Mouse (Mus musculus): ENCODE measurements at regions not wholly inside any gene's neighbourhood (a gene's known extent, or its start where the extent isn't known, plus 50 kb on each side); places are given as distances from the start of the nearest gene placed in this dataset.

DNA sequence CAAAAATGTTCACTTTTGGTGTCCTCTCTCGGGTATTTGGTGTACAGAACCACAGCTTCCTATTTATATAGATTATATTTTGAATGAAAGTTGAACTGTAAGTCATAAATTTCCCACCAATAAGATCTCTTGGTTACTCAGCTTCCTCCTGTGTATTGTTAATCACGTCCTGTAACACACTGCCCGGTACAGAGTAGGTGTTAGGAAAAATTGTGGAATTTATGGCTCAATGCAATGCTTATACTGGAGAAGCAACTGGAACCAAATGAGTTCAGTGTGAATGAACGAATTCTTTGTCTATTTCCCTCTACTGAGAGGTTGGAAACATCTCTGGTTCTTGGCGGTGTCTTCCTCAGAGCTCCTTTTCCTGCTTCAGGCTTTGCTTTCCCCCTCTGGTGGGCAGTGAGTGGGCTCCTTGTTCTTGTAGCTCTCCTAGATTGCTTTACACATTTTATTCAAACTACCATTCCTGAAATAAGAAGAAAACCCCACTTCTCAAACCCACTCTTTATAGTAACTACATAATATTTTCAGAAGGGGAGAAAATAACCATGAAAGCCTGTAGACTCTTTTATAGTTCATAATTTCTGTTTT lies 264.4 kb downstream of the D3Ertd751e start:
- Histone ChIP-seq H3K4me3 (ENCODE audit: insufficient read depth, low read length) (no peak overlapping the region), H3K4me1 (ENCODE audit: control insufficient read depth, insufficient read depth, low read length) (no peaks in the 10 kb centered on the region), H3K27ac (ENCODE audit: insufficient read depth, low read length) (no peak overlapping the region)
- no peak for TF ChIP-seq POLR2A (IDR thresholded peaks at IDR 0.05; ENCODE audit: low read depth, low read length)
- TF ChIP-seq CTCF (IDR thresholded peaks at IDR 0.05; ENCODE audit: borderline replicate concordance, insufficient read depth, low read length) = no peak

DNA sequence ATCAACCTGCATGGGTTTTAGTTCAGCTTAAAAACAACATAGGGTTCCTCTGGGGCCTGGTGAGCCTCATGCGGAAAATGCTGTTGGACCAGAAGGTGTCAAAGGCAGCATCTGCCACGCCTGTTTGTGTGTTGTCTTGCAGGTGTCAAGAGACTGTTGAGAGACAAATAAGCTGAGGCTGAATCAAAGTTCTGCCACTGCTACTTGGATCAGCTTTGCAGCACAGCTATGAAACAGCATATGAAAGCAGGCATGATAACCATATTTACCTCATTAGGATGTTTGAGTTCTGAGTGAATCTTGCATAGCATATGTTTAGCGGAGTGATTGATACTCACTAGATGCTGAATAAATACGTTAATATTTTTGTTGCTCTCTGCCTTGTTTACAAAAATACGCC lies 280.8 kb downstream of the D3Ertd751e start:
- no peak overlapping the region for H3K27ac ChIP-seq (ENCODE audit: insufficient read depth, low read length)
- H3K4me1 ChIP-seq (ENCODE audit: control insufficient read depth, insufficient read depth, low read length) = no peaks in the 10 kb centered on the region; the same call in 1 of the 2 replicates
- TF ChIP-seq CTCF (IDR thresholded peaks at IDR 0.05; ENCODE audit: borderline replicate concordance, insufficient read depth, low read length) = no peak
- TF ChIP-seq POLR2A (IDR thresholded peaks at IDR 0.05; ENCODE audit: low read depth, low read length) = no peak
- H3K4me3 ChIP-seq (ENCODE audit: insufficient read depth, low read length) = no peak overlapping the region

DNA sequence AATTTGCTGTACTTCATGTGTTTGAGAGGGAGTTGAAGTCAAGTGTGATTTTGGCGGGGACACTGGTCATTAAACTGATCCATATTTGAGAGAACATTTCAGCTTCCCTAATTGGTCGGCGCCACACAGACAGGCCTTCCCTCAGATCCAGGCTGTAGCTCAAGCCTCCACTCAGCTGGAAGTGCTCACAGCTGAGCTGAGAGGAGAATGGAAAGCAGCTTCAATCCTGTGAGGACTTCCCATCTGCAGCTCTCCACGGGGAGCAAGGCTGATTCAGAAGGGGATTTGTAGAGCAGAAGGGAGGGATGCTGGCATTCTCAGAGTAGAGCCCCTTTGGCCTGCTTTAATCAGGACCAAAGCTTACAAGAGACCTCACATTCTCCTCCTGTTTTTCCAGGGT lies 297.2 kb downstream of the D3Ertd751e start:
- Histone ChIP-seq H3K27ac (ENCODE audit: insufficient read depth, low read length) (no peak overlapping the region), H3K4me3 (ENCODE audit: insufficient read depth, low read length) (no peak overlapping the region), H3K4me1 (ENCODE audit: control insufficient read depth, insufficient read depth, low read length) (peaks cover 4% of the 10 kb centered on the region; the same call in 1 of the 2 replicates)
- no peak for TF ChIP-seq POLR2A (IDR thresholded peaks at IDR 0.05; ENCODE audit: low read depth, low read length)
- no peak for TF ChIP-seq CTCF (IDR thresholded peaks at IDR 0.05; ENCODE audit: borderline replicate concordance, insufficient read depth, low read length)

DNA sequence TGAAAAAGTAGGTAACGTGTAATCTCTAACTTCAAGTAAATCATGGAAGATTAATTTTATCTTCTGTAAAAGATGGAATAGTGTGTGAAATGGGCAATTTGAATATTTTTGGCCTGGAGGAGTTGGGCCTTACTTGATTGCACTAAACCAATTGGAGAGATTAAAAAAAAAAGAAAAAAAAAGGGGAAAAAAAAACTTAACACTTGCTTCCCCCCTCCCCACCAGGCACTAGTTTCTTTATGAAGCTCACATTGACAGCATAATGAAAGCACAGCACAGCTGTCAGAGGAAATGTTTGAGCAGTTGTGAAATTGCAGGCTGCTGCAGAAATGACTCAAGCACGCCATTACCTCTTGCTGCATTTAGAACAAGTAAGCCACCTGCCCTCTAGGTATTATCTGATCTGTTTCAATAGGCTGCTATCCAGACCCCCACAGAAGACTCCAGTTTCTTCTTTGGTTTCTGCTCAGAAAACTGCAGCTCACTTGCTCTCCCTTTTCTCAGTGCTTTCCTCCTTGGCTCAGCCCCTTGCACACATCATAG lies 297.9 kb downstream of the D3Ertd751e start:
- TF ChIP-seq POLR2A (IDR thresholded peaks at IDR 0.05; ENCODE audit: low read depth, low read length) (no peak), CTCF (IDR thresholded peaks at IDR 0.05; ENCODE audit: borderline replicate concordance, insufficient read depth, low read length) (no peak)

DNA sequence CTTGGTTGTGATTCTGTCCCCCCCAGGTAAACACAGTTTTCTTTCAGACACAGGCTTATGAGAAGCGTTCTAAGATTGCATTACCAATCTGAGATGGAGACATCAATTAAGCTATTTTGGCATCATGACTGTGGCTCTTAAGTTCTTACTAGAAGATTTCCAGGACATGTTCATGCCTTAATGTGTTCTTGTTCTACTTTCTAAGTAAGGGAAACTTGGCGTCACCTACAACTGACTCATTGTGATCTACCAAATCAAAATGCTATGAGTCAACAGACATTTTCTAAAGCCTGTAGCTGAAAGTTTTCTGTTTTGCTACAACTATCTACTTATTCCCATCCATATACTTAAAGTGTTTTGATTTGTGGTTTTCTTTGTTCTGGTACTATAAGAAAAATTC lies 298.5 kb downstream of the D3Ertd751e start:
- H3K4me1 ChIP-seq (ENCODE audit: control insufficient read depth, insufficient read depth, low read length) = peaks cover 4% of the 10 kb centered on the region; the same call in 1 of the 2 replicates
- H3K27ac ChIP-seq (ENCODE audit: insufficient read depth, low read length) = no peak overlapping the region
- H3K4me3 ChIP-seq (ENCODE audit: insufficient read depth, low read length) = no peak overlapping the region
- TF ChIP-seq CTCF (IDR thresholded peaks at IDR 0.05; ENCODE audit: borderline replicate concordance, insufficient read depth, low read length) = no peak
- no peak for TF ChIP-seq POLR2A (IDR thresholded peaks at IDR 0.05; ENCODE audit: low read depth, low read length)

More for the DNA sequence above, 297.9 kb downstream of the D3Ertd751e start:
- Histone ChIP-seq H3K4me1 (ENCODE audit: control insufficient read depth, insufficient read depth, low read length) (peaks cover 4% of the 10 kb centered on the region; the same call in 1 of the 2 replicates), H3K27ac (ENCODE audit: insufficient read depth, low read length) (no peak overlapping the region), H3K4me3 (ENCODE audit: insufficient read depth, low read length) (no peak overlapping the region)

DNA sequence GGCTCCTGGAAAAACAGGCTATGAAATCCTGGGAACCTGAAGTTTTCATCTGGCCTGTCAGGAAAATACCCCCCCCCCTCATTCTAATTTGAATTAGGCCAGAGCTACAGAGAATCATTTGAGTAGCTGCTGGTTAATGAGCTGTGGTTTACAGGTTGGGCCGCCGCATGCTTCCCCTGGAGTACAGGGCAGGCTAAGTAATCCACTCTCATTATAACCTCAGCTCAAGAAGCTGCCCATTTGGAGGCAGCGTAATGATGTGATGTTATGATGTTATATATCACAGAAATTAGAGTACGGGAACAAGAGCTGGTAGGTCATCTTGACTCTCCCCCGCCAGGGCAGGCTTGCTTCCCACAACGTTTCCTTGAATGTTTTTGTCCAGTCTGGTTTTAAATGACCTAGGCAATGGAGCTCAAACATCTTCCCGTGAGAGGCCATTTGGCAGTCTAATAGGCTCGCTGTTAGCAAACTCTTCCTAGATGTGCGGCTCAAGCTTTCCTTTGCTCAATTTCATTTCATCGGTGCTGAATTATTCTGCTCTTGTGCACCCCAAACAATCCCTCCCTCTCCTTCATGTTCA lies 315.0 kb downstream of the D3Ertd751e start:
- H3K27ac ChIP-seq (ENCODE audit: insufficient read depth, low read length) = no peak overlapping the region
- H3K4me1 ChIP-seq (ENCODE audit: control insufficient read depth, insufficient read depth, low read length) = no peaks in the 10 kb centered on the region
- H3K4me3 ChIP-seq (ENCODE audit: insufficient read depth, low read length) = no peak overlapping the region
- TF ChIP-seq CTCF (IDR thresholded peaks at IDR 0.05; ENCODE audit: borderline replicate concordance, insufficient read depth, low read length) (no peak), POLR2A (IDR thresholded peaks at IDR 0.05; ENCODE audit: low read depth, low read length) (no peak)

DNA sequence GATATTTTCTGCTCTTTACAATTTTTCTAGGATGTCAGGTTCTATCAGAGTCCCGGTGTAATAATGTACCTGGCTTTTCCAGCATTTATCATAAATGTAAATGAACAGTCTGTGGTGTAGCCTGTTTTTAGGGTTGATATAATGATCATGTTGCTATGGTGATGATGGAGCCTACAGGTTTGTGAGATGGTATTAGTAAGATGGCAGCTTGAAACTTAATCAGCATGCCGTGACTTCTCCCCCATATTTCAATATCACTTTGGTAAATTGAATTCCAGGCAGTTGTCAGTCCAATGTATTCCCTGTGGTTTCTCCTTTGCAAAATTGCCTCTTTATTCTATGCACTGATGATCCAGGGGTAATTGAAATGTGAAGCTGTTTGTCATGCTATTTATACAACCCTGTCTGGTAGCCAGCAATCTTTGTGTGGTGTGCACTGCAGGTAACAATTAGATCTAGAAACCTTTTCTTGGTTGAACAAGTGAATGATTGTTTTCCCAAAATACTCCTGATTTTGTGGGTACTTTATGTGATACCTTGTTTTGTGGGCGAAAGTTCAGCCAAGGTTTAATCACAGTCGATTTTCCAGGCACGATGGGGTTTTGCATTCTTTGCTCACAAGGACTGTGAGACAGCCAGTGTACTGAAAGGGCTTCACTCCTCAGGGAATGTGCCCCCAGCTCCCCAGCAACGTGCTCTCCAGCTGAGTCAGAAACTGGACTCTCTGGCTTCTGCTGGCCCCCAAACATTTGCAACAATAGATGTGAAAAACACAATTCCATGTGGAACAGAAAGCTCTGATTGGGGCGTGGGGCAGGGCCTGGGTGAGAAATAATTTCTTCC lies 322.9 kb downstream of the D3Ertd751e start:
- Histone ChIP-seq H3K27ac (ENCODE audit: insufficient read depth, low read length) (no peak overlapping the region), H3K4me3 (ENCODE audit: insufficient read depth, low read length) (no peak overlapping the region), H3K4me1 (ENCODE audit: control insufficient read depth, insufficient read depth, low read length) (no peaks in the 10 kb centered on the region)
- TF ChIP-seq CTCF (IDR thresholded peaks at IDR 0.05; ENCODE audit: borderline replicate concordance, insufficient read depth, low read length) (no peak), POLR2A (IDR thresholded peaks at IDR 0.05; ENCODE audit: low read depth, low read length) (no peak)

DNA sequence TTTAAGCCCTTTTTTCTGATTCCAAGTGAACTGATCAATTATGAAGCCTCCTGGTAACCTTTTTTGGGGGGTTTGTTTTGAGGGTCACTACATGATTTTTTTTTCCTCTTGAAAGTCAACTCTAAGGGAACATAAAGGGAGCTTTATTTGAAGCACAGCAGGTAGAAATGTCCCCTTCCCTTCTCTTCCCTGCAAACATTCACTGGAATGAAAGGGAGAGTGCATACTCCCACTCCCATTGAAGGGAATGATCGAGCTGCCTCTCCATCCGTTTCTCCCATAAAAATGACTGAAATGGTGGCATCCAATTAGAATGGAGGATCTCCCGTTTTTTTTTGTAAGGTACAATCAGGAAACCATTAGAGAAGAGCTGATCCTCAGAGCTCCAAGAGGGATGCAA lies 323.6 kb downstream of the D3Ertd751e start:
- Histone ChIP-seq H3K4me1 (ENCODE audit: control insufficient read depth, insufficient read depth, low read length) (no peaks in the 10 kb centered on the region), H3K4me3 (ENCODE audit: insufficient read depth, low read length) (no peak overlapping the region), H3K27ac (ENCODE audit: insufficient read depth, low read length) (no peak overlapping the region)
- TF ChIP-seq POLR2A (IDR thresholded peaks at IDR 0.05; ENCODE audit: low read depth, low read length) = no peak
- TF ChIP-seq CTCF (IDR thresholded peaks at IDR 0.05; ENCODE audit: borderline replicate concordance, insufficient read depth, low read length) = no peak

DNA sequence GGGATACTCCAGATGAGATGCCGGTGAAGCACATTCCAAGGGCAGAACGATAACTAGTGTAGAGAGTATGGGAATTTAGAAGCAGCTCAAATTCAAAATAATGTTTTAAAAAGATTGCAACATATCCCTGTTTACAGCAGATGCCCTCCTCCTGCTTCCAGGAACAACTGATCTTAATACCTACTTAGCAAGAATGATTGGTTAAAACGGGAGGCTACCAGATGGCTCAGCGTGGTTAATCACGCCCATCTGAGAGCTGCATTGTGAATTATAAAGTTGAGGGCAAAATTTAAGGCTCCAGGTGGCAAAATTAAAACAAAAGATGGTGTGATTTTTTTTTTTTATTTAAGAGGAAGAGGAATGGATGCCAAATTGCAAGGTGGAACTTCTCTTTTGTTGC lies 324.6 kb downstream of the D3Ertd751e start:
- H3K4me1 ChIP-seq (ENCODE audit: control insufficient read depth, insufficient read depth, low read length) = no peaks in the 10 kb centered on the region
- H3K27ac ChIP-seq (ENCODE audit: insufficient read depth, low read length) = no peak overlapping the region
- TF ChIP-seq POLR2A (IDR thresholded peaks at IDR 0.05; ENCODE audit: low read depth, low read length) (no peak), CTCF (IDR thresholded peaks at IDR 0.05; ENCODE audit: borderline replicate concordance, insufficient read depth, low read length) (no peak)
- no peak overlapping the region for H3K4me3 ChIP-seq (ENCODE audit: insufficient read depth, low read length)

Data from embryonic fibroblast, embryonic 13.5 days (primary cell).